Mouse (Mus musculus) frontal cortex, postnatal 14 days (tissue): ENCODE measurements around the gene Gipr.
"Not testable (repeated sequence)": the region's sequence is repeated elsewhere in the genome, so short reads cannot be mapped to it uniquely, and the experiment has no call there.

ENCODE experiments used
- DNase-seq, 2 experiments: peaks; one replicate each; pipeline ENCODE4 v3.0.0; 2022; ENCODE audit warnings: low spot score in 2 of 2

Gene Gipr

DNA sequence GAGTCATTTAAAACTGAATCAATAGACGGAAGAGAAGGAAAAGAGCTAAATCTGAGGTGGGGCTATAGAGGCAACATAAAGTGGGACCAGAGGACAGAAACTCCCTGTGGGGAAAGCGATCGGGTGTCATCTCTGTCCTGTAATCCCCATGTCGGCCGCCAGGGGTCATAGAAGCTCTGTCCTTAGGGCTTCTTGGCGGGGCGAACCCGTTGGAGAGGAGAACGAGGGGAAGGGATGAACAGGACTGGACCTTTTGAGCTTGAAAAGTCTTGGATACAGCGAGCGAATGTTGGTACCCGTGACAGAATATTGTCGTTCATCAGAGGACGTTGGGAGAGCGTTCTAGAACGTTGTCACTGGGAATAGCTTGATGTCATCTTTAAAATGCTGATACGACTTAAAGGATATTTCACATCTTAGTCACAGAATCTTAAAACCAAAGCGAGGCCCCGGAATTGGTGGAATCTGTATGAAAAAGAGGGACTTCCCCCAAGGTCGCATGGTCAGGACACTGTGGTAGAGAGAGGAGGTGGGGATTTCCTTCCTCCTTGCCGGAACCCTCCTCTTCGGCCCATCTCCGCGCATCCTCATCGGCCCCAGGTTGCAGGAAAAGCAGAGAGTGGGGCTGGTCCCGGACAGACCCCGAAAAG, 12.6 kb upstream of the Gipr start:
- DNase-seq = peak; percentile 64 to 78

DNA sequence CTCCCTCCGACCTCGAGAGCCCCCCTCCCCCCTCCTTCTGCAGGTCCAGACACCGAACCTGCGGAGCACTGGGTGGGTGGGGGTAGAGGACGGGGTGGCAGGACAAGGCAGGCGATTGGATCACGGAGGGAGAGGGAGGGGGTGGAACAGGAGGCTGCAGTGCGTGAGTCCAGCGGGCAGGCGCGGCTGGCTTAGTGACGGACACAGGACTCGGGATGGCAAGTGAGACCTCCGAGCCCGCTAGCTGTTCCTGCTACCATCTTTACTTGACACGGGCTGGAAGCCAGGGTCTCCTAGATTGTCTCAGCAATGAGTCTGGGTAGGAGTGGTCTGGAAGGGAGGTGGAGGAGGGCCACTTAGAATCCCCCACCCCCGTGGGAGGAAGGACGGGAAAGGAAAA, 12.1 kb upstream of the Gipr start:
- DNase-seq = no peak

DNA sequence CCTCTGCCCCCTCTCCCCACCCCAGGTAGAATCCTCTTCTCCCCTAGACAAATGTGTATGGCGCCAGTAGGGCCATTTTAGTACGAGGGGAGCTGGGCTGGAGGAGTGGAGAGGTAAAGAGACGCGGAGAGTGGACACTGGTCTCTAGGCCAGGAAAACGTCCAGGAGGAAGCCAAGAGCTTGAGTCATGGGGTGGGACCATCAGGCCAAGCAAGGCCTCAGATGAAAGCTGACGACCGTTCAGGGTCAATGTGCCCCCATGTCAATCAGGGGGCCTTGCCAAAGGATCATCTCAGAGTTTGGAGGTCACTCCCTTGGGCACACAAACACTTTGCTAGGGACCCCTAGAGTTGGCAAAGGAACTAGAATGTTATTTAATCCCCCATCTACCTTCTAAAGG, 11.3 kb upstream of the Gipr start:
- DNase-seq = no peak

DNA sequence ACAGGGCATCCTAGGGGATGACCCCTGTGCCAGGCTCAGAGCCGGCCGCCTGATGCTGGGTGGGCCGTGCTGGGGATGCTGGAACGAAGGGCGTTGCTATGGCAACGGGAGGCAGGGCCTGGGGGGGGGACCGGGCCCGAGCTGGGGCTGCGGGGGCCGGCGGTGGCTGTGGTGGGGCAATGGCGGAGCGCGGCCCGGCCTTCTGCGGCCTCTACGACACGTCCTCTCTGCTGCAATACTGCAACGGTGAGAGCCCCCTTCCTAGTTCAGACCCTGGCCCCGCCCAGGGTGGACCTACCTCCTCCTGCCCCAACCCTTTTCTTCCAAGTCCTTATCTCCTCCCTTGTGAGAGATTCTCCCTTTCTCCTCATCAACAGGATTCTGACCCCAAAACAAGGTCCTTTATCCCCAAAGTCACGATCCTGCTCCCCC, 10.6 kb upstream of the Gipr start:
- no peak for DNase-seq

DNA sequence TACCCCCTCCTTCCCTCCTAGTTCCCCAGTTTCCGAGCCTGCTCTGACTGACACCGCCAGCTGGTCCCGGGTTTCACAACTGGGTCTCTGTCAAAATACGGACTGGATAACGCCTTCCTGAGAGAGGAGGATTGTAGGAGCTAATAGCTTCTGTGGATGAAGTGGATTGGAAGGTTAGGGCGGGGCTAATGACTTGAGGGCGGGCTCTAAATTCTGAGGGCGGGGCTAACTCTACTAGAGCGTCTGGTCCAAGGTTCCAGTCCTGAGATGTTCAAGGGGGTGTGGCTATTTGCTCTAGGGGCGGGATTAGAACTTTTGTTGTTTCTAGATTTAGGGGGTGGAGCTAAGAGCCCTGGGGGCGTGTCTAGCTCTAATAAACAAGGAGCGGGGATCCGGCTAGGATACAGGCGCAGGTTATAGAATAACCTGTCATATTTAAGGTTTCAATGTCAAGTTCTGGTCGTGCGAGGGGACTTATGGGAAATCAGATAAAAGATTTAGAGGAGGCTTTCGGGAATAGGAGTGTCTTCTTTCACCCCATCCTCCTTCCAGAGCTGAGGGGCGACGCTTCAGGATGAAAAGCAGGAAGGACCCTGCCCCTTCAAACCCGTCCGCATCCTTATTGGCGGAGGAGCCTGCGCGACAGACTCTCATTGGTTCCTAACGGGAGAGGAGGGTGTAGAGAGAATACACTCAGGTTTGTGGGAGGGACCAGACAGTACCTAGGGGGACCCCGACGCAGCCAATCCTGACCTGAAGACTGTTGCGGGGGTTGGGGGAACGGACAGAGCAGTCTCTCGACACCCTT, 10.0 kb upstream of the Gipr start, which contains the start of gene Eml2:
Gene Eml2 (plus strand): TSS at position 714 of the 808 bp plus-strand sequence.
- peak; percentile 77 to 88 for DNase-seq

DNA sequence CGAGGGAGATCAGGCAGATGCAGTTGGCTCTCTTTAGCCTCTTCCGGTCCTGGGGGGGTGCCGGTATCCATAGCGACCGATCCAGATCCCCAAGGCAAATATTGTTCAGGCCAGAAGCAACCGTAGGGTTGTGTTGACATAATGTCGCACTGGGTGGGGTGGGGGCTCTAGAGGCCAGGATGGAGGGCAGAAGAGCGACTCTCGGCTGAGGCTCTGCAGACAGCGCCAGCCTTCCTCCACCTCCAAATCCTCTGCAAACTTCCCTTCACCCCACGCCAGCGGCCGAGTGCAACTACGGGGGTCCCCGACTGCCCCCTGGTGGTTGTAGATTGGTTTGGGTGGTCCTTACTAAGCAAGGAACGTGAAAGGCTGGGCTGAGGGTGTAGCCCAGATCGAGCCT, 6.9 kb upstream of the Gipr start:
- peak; percentile 72 to 85 for DNase-seq

DNA sequence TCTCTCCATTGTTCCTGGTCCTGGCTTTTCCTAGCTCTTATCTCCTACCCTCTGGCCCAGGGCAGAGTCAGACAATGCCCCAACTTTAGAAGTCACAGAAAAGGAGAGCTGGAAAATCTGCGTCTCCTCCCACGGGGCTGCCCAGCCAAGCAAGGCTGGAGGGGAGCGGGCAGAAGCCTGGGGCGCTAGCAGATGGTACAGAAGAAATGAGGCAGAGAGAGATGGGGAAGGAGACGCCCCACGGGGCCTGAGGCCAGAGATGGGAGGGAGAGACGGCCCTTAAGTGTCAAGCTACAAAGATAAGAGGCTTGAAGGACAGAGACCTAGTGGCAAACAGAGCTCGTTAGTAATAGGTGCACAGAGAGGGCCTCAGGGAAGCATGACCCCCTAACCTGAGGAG, 5.9 kb upstream of the Gipr start:
- DNase-seq = no peak

DNA sequence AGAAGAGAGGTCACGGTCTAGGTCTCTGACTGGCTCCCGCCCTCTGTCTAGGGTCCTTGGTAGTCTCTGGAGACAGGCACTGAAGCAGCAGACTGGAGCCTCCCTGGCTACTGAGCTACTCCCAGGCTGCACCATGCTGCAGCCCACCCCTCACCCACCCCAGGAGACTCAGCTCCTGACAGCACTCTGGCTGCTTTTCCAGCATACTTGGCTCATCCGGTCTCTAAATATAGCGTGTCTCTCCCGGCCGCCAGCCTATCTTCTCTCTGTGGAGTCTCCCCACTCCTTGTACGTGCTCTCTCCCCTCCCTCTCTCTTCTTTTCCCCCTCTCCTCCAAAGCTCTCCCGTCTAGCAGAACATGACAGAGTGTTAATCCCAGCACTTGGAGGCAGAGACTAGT, 4.2 kb upstream of the Gipr start:
- DNase-seq = peak in 1 of 2 experiments; percentile 74

DNA sequence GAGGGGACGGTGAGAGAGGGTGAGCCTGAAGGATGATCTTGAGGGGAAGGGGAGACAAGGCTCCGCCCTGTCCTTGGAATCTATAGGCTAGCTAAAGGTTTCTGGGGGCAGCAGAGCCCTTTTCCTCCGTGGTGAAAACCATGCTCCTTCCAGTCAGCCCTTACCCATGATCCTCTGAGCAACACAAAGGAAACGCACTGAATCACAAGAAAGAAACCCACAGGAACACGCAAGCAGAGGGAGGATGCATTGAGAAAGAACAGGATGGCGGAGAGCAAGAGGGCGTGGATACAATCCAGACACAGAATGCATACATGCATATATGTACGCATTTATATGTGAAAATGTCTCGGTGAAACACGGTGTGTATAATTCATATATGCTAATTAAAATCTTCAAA, 3.6 kb upstream of the Gipr start:
- DNase-seq = no peak

DNA sequence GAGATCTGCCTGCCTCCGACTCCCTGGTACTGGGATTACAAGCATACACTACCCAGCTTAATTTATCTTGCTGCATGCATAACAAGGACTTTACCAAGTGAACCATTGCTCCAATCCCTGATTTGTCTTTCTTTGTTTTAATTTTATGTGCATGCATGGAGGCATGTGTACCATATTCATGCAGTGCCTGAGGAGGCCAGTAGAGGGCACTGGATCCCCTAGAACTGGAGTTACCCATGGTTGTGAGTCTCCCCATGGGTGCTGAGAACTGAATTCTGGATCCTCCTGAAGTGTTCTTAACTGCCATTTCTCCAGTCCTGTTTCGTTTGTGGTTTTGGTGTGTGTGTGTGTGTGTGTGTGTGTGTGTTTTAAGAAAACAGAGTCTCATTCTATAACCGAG, 1.1 kb upstream of the Gipr start:
- DNase-seq = no peak

DNA sequence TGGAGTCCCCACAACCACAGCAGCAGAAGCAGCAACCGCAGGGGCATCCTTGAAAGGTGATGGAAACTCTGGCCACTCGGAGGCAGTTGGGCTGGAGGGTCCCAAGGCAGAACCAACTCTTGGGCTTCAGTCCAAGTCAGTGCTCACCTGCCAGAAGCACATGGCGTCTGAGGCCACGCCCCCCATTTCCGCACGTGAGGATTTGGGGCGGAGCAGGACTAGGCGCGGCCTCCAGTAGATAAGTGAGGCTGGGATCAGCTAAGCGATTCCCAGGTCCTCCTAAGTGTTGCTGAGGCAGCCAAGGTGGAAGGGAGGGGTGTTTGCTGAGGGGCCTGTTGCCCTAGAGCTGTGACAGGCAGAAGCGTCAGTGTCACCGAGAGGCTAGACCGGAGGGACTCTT, 949 bp downstream of the Gipr start:
- DNase-seq = no peak

DNA sequence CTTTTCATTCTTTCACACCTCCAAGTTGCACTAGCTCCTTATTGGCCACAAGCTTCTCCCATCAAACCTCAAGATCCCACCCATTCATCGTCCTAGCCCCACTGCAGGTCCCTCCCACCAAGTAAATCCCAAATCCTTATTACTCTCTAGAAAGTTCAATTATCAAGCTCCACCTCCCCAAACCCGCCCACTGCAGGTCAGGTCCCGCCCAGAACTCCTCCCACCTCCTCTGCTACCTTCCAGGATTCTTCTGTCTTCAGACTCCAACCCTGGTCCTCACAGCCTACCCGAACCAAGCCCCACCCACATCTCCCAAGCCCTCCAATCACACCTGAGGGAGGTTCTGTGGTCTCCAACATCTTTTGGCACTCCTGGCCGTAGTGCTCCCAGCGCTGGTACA, 1.7 kb downstream of the Gipr start:
- no peak for DNase-seq

DNA sequence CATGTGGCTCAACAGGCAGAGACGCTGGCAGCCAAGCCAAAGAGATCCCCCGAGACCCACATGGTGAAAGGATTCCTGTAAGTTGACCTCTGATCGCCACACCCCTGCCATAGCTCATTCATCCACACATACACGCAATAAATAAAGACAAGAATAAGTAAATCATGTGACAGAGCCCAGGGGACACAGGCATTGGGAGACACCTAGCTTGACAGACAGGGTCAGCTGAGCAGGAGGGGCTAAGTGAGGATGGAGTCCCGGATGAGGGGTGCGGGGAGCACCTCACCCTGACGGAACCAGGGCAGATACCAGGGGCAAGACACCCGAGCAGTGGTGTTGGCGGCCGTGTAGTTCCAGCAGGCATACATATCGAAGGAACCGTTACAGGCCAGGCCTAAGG, 2.2 kb downstream of the Gipr start:
- DNase-seq = no peak

DNA sequence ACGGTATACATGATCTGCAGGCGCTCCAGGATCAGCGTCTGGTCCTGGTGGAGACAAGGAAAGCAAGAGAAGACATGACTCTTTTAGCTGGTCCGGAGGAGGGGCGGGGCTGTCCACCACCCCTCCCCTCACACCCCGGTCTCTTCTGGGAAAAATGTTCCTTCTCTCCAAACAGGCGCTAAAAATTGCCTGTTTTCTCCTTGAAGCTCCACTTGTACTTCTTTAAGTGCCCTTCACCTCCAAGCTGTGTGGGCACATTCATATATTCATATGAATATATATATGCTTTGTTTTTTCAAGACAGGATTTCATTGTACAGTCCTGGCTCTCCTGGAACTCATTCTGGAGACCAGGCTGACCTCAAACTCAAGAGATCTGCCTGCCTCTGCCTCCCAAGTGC, 3.0 kb downstream of the Gipr start:
- no peak for DNase-seq

DNA sequence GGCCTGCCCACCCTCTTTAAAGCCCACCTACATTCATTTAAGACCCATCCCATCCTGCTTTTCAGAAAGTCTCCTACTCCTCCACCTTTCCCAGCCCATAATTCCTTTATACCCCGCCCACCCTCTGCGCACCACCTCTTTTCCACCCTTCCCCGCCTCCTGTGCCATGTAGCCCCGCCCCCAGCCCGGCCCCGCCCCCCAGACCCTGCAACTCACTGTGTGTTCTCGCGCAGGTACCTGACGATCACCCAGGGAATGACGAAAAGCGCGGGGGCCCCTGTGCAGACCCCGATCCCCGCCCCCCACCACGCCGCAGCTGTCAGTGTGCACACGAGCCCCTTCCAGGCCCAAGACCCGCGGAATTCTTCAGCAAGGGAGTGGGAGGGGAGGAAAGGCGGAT, 5.8 kb downstream of the Gipr start:
- no peak for DNase-seq

DNA sequence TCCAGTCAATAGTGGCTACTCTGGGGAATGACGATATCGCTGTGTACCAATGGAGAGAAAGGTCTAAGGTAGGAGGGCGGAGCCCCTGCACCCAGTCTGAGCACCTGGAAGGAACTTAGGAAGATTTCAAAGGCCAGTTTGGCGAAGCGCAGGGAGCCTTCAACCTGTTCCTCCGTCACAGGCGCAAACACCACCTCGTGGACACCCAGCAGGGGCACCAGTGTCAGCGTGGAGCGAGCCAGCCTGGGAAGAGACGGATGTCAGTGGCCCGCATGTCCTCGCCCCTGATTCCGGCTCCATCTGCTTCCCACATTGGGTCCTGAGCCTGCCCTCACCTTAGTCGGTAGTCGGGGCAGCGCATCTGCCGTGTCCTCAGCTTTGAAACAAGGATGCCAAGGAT, 6.5 kb downstream of the Gipr start:
- DNase-seq = no peak

DNA sequence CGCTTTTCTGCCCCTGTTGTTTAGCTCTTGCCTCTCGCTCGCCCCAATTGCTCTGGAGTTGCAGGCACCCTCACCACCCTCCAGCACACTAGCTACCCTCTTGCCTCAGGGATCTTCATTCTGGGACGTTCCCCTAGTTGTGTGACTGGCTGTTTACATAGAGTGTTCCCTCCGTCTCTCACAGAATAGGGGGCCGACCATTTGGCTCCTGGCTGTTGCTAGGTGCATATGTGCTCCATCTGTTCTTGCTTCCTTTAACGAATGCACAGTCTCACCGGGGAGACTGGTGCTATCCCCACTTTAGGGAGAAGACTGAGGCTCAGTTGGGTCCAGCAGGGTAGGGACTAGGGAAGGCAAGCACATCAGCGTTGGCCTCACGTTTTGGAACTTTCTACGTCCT, 7.3 kb downstream of the Gipr start:
- DNase-seq = no peak

DNA sequence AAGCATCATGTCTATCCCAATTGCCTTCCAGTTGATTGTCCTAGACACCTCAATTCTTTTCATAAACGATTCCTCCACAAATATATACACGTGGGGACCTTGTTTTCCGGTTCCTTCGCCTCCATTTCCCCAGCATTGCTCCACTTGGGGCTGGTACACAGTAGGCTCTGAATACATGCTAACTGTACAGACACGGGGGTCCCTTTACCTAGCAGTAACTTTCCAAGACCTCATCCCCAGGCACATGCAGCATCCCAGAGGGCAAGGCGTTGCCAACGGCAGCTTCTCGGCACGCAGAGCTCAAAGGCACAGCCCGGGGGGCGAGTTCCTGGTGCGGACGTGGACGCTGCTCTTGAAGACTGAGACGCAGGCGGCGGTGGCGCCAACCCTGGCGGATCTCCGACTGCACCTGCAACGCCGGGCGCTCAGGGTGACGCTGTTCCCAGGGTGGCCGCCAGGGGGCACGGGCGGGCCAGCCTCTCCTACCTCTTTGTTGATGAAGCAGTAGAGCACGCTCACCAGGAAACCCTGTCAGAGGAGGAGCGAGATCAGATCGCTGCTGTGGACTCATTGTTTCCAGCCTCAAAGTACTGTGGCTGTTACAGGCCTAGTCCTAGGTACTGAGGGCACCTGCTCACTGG, 8.6 kb downstream of the Gipr start:
- DNase-seq = peak; percentile 84 to 94

DNA sequence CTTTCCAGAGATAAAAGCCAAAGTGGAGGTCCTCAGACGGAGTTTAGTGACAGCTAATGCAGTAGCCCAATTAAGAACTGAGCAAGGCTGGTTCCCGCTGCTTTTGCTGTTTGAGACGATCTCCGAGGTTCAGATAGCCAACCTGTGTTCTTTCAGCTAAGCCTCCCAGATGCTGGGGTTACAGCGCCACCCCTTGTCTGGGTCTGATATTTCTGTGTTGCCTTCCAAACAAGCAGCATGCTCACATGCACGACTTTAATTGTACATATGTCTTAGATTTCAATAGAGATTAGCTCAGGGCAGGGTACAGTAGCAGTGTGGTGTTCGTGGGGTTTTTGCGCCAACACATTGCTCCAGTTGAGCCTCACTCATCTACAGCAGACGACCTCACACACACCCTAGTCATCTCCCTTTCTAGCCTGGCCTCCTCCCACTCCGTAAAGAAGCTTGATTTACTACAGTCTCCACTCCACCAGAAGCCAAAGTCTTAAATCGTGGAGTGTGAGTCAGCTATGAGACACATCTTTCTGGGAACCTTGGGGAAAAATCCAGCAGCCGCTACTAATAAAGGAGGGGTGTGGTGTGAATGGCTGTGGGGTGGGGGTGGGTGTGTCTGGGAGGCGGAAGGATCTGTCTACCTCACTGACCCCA, 10.0 kb downstream of the Gipr start:
- DNase-seq = no peak

DNA sequence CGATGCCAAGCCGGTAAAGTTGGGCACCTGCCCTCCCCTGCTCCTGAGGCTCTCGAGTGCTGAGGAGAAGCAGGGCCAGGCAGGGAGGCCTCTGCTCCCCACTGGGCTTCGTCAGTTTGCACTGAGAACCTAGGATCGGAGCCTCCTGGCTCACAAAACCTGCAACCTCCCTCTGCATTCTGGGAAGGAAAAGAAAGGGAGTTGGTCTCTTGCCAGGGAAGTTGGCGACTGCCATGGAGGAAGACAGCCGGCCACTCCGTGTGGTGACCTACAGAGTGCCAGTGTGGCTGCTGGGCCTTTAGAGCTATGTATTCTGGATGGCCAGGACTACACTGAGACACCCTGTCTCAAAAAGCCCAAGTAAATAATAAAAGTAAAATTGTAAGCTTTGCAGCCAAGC, 11.1 kb downstream of the Gipr start:
- DNase-seq = no peak

DNA sequence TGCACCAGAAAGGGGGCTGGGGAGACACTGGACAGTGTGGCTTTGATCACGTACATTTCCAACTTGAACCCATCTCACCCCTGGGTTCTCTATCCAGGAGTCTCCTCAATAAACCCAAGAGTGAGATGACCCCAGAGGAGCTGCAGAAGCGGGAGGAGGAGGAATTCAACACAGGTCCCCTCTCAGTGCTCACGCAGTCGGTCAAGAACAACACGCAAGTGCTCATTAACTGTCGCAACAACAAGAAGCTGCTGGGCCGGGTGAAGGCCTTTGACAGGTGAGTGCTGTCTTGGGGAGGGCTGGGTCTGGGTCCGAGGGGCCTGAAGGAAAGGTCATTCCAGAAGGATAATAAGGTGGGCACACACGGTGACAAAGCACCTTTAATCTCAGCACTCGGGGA, 14.8 kb downstream of the Gipr start:
- not testable (repeated sequence) for DNase-seq

DNA sequence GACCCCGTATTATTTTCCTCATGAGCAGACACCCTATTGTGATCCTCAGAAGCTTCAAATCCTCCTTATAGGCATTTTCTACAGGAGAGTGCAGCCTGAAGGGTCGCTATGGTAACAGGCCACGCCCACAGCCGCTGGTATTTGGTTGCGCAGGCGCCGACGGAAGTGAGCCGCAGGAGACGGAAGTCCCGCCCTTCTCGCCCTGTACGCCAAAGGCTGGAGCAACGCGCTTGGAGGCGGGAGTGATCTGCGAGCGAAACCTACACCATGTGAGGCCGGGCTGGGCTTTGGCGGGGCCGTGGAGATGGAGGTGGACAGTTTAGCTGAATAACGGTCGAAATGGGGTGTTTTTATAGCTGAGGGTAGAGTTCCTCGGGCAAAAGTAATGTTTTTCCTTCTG, 16.3 kb downstream of the Gipr start, which contains the start of gene Snrpd2:
Gene Snrpd2 (plus strand): TSS at position 97 of the 400 bp plus-strand sequence.
- DNase-seq = peak; percentile 88 to 93
